Mouse (Mus musculus) heart, embryonic 10.5 days (tissue): Measurements from ENCODE around the gene Smurf2. TPM values are rescaled to one million over a fixed set of nuclear protein-coding genes. Genes with fewer than 3 reads are reported as not detected.
A peak's percentile ranks its signal among the peaks of the same experiment; 100 is the strongest.

Experiments
- DNase-seq: peaks from one replicate; pipeline ENCODE4 v3.0.0-alpha.2; 2017; ENCODE audit warnings: low spot score
- H3K27ac ChIP-seq: fragments of 300-500 bp; sonication (generic); 2 replicates; pipeline ENCODE4 v1.5.1; 2016; ENCODE audit warnings: mild to moderate bottlenecking
- H3K27me3 ChIP-seq: fragments of 300-500 bp; sonication (generic); 2 replicates; pipeline ENCODE4 v1.6.1; 2016; ENCODE audit warnings: mild to moderate bottlenecking; ENCODE audit not compliant: poor library complexity, insufficient read depth, severe bottlenecking
- H3K36me3 ChIP-seq: fragments of 300-500 bp; sonication (generic); 2 replicates; pipeline ENCODE4 v1.6.1; 2016; ENCODE audit warnings: mild to moderate bottlenecking, moderate library complexity
- H3K4me1 ChIP-seq: fragments of 300-500 bp; sonication (generic); 2 replicates; pipeline ENCODE4 v1.6.1; 2016; ENCODE audit warnings: mild to moderate bottlenecking
- H3K4me3 ChIP-seq: fragments of 300-500 bp; sonication (generic); 2 replicates; pipeline ENCODE4 v1.5.1; 2016; ENCODE audit warnings: mild to moderate bottlenecking, moderate library complexity
- H3K9me3 ChIP-seq: fragments of 300-500 bp; sonication (generic); 2 replicates; pipeline ENCODE4 v1.6.1; 2016; ENCODE audit warnings: mild to moderate bottlenecking, moderate library complexity
- WGBS: fragments of 180-500 bp; shearing (Covaris S2); methylation state at CpG from one replicate; pipeline ENCODE4 v1.1.7; 2016; 5-methylcytosine and 5-hydroxymethylcytosine counted together
- polyA plus RNA-seq: library from polyadenylated mRNA; unstranded; fragments of >200 nt; fragmentation: Nextera tagmentation; extraction: Ambion mirVana; gene quantifications from 2 replicates; pipeline ENCODE4 v1.2.1, GENCODE M21; 2016

Smurf2 gene
- 9.1 and 11.4 TPM in 2 replicates for polyA plus RNA-seq

DNA sequence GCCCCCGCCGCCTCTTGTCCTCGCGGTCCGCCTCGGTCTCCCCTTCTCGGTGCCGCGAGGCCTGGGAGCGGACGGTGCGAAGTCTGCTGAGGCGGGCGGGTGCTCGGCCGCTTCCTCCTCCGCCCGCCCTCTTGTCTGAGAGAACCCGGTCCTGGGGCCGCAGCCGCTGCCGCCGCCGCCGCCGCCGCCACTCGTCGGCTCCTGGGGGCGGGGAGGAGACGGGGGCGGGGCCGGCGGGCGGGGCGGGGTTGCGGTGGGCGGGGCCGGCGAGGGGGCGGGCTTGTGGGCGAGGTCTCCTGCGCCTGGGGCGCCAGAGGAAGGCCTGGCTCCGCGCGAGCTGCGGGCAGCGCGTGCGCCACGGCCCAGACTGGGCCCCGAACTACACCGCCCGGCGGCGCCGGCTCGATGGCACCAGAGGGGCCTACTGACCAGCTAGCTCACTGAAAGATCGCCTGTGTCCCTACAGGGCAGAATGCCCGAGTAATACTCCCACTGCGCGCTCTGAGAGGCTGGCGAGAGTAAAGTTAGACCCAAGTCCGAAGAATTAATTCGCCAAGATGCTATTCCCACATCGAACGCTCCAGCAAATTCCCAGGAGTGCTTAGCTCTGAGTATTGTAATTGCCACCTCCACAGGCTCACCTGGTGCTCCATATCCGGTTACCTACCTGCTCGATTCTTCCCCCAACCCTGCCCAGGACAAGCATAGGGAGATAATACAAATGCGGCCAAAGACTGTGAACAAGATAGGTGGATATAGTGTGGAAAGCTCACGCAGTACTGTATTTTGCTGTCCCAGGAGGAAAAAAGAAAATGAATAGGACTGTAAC lies at the start of gene Smurf2:
TSS of gene Smurf2 (minus strand) at position 165 of the 829 bp plus-strand sequence.
- Histone ChIP-seq H3K27ac (peak within 1 kb of the TSS; percentile 99), H3K4me3 (peak within 1 kb of the TSS; percentile 97), H3K27me3 (no peaks in the 10 kb centered on the region), H3K4me1 (peaks cover 24% of the 10 kb centered on the region), H3K36me3 (no peaks in the 10 kb centered on the region), H3K9me3 (no peaks in the 10 kb centered on the region)
- 5% methylated on average over 29 of the region's 72 CpGs for WGBS
- DNase-seq, result peak; percentile 92

DNA sequence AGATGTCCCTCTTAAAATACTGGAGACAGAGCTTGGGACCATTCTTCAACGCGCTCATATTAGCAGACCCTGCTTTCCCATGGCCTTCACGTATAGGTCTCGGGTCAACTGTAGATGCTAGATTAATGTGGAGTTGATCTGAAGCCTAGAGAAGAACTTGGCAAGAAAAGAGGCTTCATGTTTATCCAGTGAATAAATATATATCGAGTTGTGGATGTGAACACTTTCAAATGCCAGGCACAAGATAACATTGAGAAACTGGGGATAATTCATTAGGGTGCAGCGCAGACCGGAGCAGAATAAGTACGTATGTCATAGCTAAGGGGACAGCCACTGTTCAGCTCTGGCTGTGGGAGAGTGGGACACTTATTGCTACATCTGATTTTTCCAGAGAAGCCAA lies 49.3 kb upstream of the Smurf2 start:
- 89% methylated on average over 8 of the region's 8 CpGs for WGBS
- Histone ChIP-seq H3K27me3 (no peaks in the 10 kb centered on the region), H3K4me3 (no peak overlapping the region), H3K9me3 (no peaks in the 10 kb centered on the region), H3K4me1 (peaks cover 5% of the 10 kb centered on the region; the same call in 1 of the 2 replicates), H3K36me3 (no peaks in the 10 kb centered on the region), H3K27ac (no peak overlapping the region)
- no peak for DNase-seq

DNA sequence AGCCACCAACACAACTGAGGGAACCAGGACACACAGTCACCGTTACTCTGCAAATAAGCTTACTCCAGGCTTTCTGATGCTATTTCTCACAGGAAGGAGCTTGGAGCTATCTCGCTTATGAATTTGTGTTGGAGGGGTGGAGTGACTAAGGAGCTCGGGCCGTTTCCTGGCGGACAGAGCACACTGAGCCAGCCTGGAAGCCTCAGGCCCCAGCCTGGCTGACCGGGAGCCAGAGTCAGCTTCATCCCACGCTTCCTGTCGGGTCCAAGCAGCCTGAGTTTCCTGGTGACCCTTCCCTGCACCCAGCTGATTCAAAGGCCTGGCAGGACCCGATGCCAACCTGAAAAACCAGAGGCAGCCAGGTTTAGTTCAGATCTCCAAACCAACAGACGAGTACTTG lies 47.1 kb upstream of the Smurf2 start:
- Histone ChIP-seq H3K36me3 (no peaks in the 10 kb centered on the region), H3K4me1 (peaks cover 5% of the 10 kb centered on the region; the same call in 1 of the 2 replicates), H3K27ac (peak overlapping the region; percentile 36; the same call in 1 of the 2 replicates), H3K27me3 (no peaks in the 10 kb centered on the region), H3K9me3 (no peaks in the 10 kb centered on the region), H3K4me3 (no peak overlapping the region)
- 61% methylated on average over 10 of the region's 10 CpGs for WGBS
- DNase-seq, result no peak

DNA sequence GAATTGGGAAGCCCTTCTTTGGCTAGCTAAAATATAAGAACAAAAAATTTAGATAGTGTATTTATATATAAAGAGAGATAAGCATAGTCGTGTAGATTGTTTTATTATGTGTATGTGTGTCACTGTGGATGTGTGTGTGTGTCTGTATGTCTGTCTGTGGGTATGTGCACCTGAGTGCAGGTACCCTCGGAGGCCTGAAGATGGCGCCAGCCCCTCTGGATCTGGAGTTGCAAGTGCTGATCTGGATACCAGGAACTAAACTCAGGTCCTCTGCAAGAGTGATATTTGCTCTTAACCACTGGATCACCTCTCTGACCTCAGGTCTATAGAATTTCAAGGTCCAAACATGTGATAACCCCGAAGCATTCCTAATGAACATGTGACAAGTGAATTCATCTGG lies 45.4 kb upstream of the Smurf2 start:
- DNase-seq, result no peak
- 85% methylated on average over 4 of the region's 4 CpGs for WGBS
- Histone ChIP-seq H3K4me3 (no peak overlapping the region), H3K27ac (no peak overlapping the region), H3K27me3 (no peaks in the 10 kb centered on the region), H3K9me3 (no peaks in the 10 kb centered on the region), H3K4me1 (peaks cover 16% of the 10 kb centered on the region), H3K36me3 (no peaks in the 10 kb centered on the region)

DNA sequence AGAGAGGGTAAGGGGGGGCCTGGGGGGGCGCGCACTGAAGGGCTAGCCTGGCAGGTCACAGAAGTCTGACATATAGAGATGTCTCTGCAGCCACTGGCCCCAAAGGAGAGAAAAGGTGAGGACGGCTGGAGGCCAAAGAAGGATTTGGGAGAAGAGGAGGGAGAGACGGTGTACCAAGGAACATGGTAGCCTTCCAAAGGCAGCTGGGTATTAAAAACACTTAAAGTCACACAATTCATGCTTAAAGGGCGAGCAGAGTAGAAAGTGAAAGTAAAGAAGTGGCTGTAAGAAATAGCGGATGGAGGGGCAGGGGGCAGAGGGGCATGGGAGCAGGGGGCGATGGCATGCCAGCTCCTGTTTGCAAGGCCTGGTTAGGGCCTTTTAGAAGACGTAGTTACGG lies 41.8 kb upstream of the Smurf2 start:
- Histone ChIP-seq H3K36me3 (no peaks in the 10 kb centered on the region), H3K27me3 (no peaks in the 10 kb centered on the region), H3K4me3 (no peak overlapping the region), H3K27ac (peak overlapping the region; percentile 30; the same call in 1 of the 2 replicates), H3K9me3 (no peaks in the 10 kb centered on the region), H3K4me1 (peaks cover 20% of the 10 kb centered on the region)
- no peak for DNase-seq
- WGBS, result 86% methylated on average over 9 of the region's 9 CpGs

DNA sequence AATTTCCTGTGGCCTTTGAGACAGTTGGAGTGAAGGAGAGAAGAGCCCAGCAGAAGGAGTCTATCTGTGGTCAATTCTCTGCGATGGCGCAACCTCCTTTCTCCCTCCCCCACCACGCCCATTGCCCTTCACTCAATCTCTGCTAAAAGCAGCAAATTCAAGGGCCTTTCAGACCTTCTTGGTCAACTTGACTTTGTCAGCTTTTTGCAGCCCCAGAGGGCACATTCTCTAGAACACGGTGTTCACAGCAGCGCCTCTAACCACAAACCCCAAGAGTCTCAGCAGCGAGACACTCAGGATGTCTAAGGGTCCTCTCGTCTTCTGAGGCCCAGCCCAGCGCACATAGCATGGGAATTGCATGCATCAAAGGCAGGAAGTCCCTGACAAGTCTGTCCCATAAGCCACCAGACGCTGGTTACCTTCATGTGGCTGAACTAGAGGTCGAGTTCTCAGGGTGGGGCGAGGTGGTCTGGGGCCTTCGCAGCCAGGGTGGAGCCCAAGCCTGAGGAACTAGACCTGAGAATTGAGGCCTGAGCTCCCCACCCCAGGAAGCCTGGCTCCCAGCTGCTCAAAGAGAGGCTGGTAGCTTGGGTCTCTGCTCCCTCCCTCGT lies 41.1 kb upstream of the Smurf2 start:
- Histone ChIP-seq H3K4me3 (no peak overlapping the region), H3K9me3 (no peaks in the 10 kb centered on the region), H3K27ac (peak overlapping the region; percentile 30; the same call in 1 of the 2 replicates), H3K36me3 (no peaks in the 10 kb centered on the region), H3K4me1 (peaks cover 22% of the 10 kb centered on the region), H3K27me3 (no peaks in the 10 kb centered on the region)
- DNase-seq, result no peak
- 63% methylated on average over 13 of the region's 13 CpGs for WGBS

DNA sequence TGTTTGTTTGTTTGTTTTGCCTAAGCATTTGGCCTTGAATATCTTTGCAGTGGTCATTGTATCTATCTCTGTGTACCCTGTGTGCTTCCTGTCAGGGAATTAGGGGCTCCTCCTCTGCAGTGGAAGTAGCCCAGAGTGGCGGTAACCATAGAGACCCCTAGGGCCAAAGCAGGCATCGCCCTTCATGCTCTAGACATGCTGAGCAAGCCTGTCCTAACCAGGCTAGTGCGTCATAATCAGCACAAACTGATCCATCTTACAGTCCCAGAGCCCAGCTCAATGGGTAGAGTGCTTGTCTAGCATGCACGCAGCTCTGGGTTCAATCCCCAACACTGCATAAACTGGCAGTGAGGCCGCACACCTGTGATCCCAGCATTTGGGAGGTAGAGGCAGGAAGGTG lies 38.6 kb upstream of the Smurf2 start:
- H3K27me3 ChIP-seq, result no peaks in the 10 kb centered on the region
- H3K4me1 ChIP-seq, result peaks cover 22% of the 10 kb centered on the region
- H3K27ac ChIP-seq, result no peak overlapping the region
- H3K4me3 ChIP-seq, result no peak overlapping the region
- DNase-seq, result no peak
- H3K36me3 ChIP-seq, result no peaks in the 10 kb centered on the region
- WGBS, result 85% methylated on average over 5 of the region's 5 CpGs
- H3K9me3 ChIP-seq, result no peaks in the 10 kb centered on the region

DNA sequence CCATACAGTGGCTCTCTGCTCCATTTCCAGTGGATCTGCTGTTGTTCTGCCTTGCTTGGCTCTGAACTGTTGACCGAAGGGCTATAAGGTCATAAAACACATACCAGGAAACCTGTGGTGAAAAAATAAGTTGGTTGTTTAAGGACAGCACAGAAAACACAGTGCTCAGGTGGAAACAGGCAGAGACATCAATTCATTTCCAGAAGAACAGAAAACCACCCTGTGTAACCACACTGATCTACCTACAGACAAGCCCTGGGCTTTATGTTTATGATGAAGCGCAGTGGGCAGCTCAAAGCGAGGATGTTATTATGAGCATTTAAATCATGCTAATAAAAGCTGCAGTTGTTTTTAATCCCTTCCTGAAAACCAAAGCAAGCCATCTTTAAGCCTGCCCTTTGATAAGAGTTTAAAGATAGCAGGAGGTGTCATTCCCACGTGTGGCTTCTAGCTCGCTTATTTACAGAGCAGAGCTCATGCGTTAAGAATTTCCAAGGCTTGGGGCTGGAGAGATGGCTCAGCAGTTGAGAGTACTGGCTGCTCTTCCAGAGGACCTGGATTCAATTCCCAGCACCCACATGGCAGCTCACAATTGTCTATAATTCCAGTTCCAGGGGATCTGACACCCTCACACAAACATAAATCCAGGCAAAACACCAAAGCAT lies 38.0 kb upstream of the Smurf2 start:
- Histone ChIP-seq H3K9me3 (no peaks in the 10 kb centered on the region), H3K4me3 (no peak overlapping the region), H3K27me3 (no peaks in the 10 kb centered on the region), H3K36me3 (no peaks in the 10 kb centered on the region), H3K4me1 (peaks cover 22% of the 10 kb centered on the region), H3K27ac (no peak overlapping the region)
- WGBS, result 55% methylated on average over 6 of the region's 6 CpGs
- peak; percentile 2 for DNase-seq

DNA sequence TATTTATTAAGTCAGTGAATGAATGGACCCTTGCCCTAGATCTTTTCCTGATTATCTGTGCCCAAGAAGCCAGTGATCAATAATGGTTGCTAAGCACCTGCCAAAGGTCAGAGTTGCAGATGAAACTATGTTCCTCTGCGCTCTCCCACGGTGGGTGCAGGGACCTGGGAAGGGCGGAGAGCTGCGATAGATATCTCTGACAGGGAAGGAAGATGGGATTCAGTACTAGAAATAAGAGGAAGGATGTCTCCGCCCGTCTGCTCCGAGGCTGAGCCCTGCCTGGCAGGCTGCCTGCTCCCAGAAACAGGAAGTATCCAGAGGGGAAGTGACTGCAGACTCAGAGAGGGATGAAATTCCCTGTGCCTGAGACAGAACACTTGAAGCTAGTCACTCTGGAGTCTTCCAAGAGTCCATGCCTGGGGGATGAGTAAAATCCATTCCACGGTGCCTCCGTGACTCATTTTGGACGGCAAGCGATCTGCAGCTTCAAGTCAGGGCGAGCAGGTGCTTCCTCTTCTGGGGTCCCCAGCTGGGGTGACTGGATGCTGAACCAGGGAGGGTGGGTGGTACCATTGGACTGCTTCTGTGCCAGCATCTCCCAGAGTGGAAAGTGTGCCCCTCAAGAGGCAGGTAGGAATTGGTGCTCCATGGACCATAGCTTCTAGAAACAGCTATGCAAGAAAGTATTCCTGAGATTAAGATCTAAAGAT lies 36.9 kb upstream of the Smurf2 start:
- Histone ChIP-seq H3K36me3 (no peaks in the 10 kb centered on the region), H3K9me3 (no peaks in the 10 kb centered on the region), H3K27me3 (no peaks in the 10 kb centered on the region), H3K4me1 (peaks cover 22% of the 10 kb centered on the region), H3K4me3 (no peak overlapping the region), H3K27ac (0 out of 2 replicates have a peak overlapping the region, but pooled peaks have one; percentile 38)
- peak; percentile 72 for DNase-seq
- 57% methylated on average over 12 of the region's 12 CpGs for WGBS

DNA sequence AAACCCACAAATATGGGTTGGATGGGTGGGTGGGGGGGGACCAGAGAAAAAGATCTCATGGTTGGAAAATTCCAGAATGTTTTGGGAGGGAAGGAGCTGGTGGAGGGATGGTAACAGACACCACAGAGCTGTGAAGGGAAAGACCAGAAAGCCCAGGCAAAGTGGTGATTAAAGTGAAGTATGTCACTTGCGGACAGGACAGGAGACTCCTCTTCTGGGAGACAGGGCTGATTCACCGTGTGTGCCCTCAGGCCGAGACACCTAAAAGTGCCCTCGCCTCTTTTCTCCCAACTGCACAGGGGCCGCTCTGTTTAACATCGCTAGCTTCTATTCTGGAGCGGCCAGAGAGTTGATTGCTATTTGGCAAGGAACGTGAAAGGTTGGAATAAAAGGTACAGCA lies 34.1 kb upstream of the Smurf2 start:
- WGBS, result 60% methylated on average over 8 of the region's 8 CpGs
- Histone ChIP-seq H3K27ac (no peak overlapping the region), H3K4me1 (peaks cover 10% of the 10 kb centered on the region; the same call in 1 of the 2 replicates)

DNA sequence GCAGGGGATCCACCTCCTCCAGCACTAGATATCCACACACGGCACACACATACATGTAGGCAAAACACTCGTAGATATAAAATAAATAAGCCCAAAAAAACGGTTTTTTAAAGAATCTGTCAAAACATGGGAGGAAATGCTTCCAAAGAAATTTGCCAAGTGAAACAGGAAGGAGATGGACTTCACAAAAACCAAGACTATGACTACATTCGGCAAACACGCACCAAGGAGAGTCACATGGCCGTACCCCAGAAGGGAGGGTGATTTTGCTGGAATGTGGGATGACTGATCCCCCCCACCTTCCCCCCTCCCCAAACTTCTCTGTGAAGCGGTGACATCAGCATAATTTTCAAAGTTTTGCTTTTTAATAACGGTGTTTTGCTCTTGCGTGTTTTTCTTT lies 33.6 kb upstream of the Smurf2 start:
- Histone ChIP-seq H3K4me3 (no peak overlapping the region), H3K4me1 (peaks cover 8% of the 10 kb centered on the region; the same call in 1 of the 2 replicates), H3K27ac (no peak overlapping the region), H3K36me3 (no peaks in the 10 kb centered on the region), H3K9me3 (no peaks in the 10 kb centered on the region), H3K27me3 (no peaks in the 10 kb centered on the region)
- peak; percentile 39 for DNase-seq
- WGBS, result 76% methylated on average over 9 of the region's 9 CpGs

More for the DNA sequence above, 34.1 kb upstream of the Smurf2 start:
- Histone ChIP-seq H3K27me3 (no peaks in the 10 kb centered on the region), H3K4me3 (no peak overlapping the region), H3K9me3 (no peaks in the 10 kb centered on the region), H3K36me3 (no peaks in the 10 kb centered on the region)
- DNase-seq, result peak; percentile 11

DNA sequence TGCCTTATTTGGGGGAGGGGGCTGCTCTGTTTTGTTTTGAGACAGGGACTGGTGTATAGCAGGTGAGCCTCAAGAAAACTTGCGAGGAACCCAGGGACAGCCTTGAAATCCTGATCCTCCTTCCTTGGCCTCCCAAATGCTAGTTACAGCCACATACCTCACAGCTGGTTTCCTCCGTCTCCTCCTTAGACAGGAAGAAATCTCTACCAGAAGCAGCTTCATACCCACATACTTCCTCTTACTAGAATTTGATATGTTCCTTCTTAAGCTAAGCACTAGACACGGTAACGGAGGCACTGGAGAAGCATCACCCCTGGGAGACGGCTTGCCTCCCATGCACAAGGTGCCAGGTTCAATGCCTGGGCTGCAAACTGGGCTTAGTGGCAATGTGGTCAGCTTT lies 16.8 kb upstream of the Smurf2 start:
- Histone ChIP-seq H3K9me3 (no peaks in the 10 kb centered on the region), H3K27me3 (no peaks in the 10 kb centered on the region), H3K4me1 (no peaks in the 10 kb centered on the region), H3K27ac (no peak overlapping the region), H3K4me3 (no peak overlapping the region), H3K36me3 (no peaks in the 10 kb centered on the region)
- no peak for DNase-seq
- WGBS, result 82% methylated on average over 5 of the region's 5 CpGs
